Mouse (Mus musculus): ENCODE data around the gene Znrf3. TPM values are rescaled to one million over a fixed set of nuclear protein-coding genes. Genes with fewer than 3 reads are reported as not detected.

The Znrf3 gene
- polyA plus RNA-seq, 1 experiment from 2014 or later, result 7.7 TPM

DNA sequence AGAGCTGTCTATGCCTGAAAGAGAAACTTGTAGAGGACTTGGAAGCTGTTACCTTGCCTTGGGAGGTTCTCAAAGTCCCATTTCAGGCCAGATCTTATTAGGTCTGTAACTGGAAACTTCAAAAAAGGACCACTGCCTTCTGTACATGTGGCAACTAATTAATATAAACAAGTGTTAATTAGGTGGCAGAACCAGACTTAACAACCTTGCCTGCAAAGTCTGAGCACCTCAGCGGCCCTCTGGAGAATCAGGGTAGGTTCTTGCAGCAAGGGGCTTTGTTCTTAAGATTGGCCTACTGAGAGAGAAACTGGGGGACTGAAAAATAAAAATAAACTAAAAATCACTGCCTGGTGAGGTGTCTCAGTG lies 146.7 kb downstream of the Znrf3 start:
- H3K4me2 ChIP-seq (ENCODE audit: low read length), result no peak overlapping the region
- no peak for ATAC-seq
- WGBS, result 56% methylated on average over 1 of the region's 1 CpGs
- no peaks in the 10 kb centered on the region for H3K9me3 ChIP-seq (replicated peaks; ENCODE audit: control insufficient read depth, low read length, poor library complexity, severe bottlenecking)
- no peak overlapping the region for H3K4me3 ChIP-seq (ENCODE audit: low read depth, low read length)
- peaks cover 7% of the 10 kb centered on the region for H3K4me1 ChIP-seq (ENCODE audit: control insufficient read depth, insufficient read depth, low read length)
- no peaks in the 10 kb centered on the region for H3K27me3 ChIP-seq (ENCODE audit: control insufficient read depth, insufficient read depth, low read depth, low read length)
- no peak overlapping the region for H3K9ac ChIP-seq (ENCODE audit: low read depth, low read length)
- H3K36me3 ChIP-seq (ENCODE audit: control insufficient read depth, insufficient read depth, low read length), result no peaks in the 10 kb centered on the region
- H3K27ac ChIP-seq (ENCODE audit: low read length), result no peak overlapping the region

DNA sequence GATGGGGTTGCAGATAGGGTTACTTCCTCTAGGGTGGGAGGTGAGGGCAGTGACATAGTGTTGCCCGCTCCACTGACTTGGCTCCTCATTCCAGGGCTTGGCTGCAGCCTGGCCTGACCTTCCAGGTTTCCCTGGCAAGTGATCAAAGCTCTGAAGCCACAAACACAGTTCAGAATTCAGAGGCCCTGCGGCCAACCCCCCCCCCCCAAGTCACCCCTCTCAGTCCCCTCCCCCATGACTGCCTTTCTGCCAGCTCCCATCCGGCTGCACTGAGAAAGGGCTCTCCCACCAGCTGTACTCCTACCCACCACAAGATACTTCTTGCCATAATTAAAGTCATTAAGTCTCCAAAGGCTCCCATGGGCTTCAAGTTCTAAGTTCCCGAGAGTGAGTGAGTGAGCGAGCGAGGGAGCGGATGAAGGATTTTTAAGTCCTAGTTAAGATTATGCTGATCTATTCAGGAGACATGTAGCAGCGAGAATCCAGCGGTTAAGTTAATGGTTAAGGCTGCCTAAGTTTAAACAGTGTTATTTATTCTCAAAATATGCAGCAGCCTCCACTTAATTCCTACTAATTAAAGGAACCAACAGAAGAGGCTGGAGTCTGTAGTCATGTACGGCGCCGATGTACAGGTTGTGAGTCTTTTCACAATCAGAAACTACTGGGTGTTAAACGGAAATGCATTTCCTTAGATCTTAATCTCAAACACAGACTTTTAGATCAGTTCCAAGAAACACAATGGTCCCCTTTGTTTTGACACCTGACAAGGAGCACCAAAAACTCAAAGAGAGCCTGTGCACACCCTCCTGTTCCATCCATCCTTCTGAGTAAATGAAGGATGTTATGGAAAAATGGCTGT lies 147.3 kb downstream of the Znrf3 start:
- 24% methylated on average over 13 of the region's 13 CpGs for WGBS
- H3K4me2 ChIP-seq (ENCODE audit: low read length), result no peak overlapping the region
- ATAC-seq, result no peak

DNA sequence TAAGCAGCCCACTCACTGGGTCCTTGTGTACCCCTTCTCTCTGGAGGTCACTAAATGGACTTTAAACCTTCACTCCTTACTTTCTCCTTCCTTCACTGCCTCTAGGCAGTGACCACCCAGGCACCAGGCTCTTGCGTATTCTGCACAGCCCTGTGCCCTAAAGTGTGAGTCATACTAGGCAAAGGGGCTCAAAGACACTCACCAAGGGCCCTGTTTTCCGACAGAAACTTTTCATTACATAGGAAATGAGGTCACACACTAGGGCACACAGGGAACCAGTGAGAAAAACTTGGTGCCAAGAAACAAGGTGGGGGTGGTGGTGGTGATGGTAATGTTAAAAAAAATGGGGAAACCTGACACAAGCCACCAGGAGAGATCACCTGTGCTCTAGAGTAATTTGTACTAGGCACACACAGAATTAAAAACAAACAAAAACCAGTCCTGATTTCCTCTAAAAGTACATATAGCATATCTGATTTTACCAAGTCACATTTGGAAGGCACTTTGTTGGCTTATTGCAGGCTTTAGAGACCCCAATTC lies 148.0 kb downstream of the Znrf3 start:
- Histone ChIP-seq H3K27ac (ENCODE audit: low read length) (no peak overlapping the region), H3K9ac (ENCODE audit: low read depth, low read length) (no peak overlapping the region)

More for the DNA sequence above, 147.3 kb downstream of the Znrf3 start:
- Histone ChIP-seq H3K4me3 (ENCODE audit: low read depth, low read length) (no peak overlapping the region), H3K27me3 (ENCODE audit: control insufficient read depth, insufficient read depth, low read depth, low read length) (no peaks in the 10 kb centered on the region), H3K4me1 (ENCODE audit: control insufficient read depth, insufficient read depth, low read length) (peaks cover 7% of the 10 kb centered on the region), H3K36me3 (ENCODE audit: control insufficient read depth, insufficient read depth, low read length) (no peaks in the 10 kb centered on the region), H3K9me3 (replicated peaks; ENCODE audit: control insufficient read depth, low read length, poor library complexity, severe bottlenecking) (no peaks in the 10 kb centered on the region), H3K27ac (ENCODE audit: low read length) (no peak overlapping the region), H3K9ac (ENCODE audit: low read depth, low read length) (no peak overlapping the region)

DNA sequence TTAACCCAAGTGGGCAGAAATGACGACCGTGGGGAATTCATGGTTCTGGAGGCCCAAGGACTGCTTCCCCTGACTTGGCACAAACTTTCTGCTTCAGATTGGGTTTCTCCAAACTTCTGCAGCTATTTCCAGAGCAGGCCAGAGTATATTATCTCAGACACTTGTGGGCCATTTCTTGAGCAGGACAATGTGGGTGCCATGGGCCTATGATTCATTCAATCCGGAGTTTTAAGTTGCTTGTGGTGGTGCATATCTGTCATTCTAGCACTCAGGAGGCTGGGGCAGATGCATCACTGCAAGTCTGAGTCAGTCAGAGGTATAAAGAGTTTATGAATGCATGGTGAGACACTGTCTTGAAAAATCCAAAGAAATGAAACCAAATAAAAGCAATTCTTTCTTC lies 149.8 kb downstream of the Znrf3 start:
- Histone ChIP-seq H3K9ac (ENCODE audit: low read depth, low read length) (no peak overlapping the region), H3K4me3 (ENCODE audit: low read depth, low read length) (no peak overlapping the region), H3K4me2 (ENCODE audit: low read length) (no peak overlapping the region), H3K27me3 (ENCODE audit: control insufficient read depth, insufficient read depth, low read depth, low read length) (no peaks in the 10 kb centered on the region), H3K27ac (ENCODE audit: low read length) (no peak overlapping the region), H3K9me3 (replicated peaks; ENCODE audit: control insufficient read depth, low read length, poor library complexity, severe bottlenecking) (no peaks in the 10 kb centered on the region), H3K4me1 (ENCODE audit: control insufficient read depth, insufficient read depth, low read length) (peaks cover 7% of the 10 kb centered on the region), H3K36me3 (ENCODE audit: control insufficient read depth, insufficient read depth, low read length) (no peaks in the 10 kb centered on the region)
- no peak for ATAC-seq
- 90% methylated on average over 3 of the region's 3 CpGs for WGBS

More for the DNA sequence above, 148.0 kb downstream of the Znrf3 start:
- peaks cover 7% of the 10 kb centered on the region for H3K4me1 ChIP-seq (ENCODE audit: control insufficient read depth, insufficient read depth, low read length)
- H3K4me2 ChIP-seq (ENCODE audit: low read length), result no peak overlapping the region
- H3K9me3 ChIP-seq (replicated peaks; ENCODE audit: control insufficient read depth, low read length, poor library complexity, severe bottlenecking), result no peaks in the 10 kb centered on the region
- no peak overlapping the region for H3K4me3 ChIP-seq (ENCODE audit: low read depth, low read length)
- no peak for ATAC-seq
- H3K36me3 ChIP-seq (ENCODE audit: control insufficient read depth, insufficient read depth, low read length), result no peaks in the 10 kb centered on the region
- no peaks in the 10 kb centered on the region for H3K27me3 ChIP-seq (ENCODE audit: control insufficient read depth, insufficient read depth, low read depth, low read length)
- WGBS, result 69% methylated on average over 2 of the region's 2 CpGs

DNA sequence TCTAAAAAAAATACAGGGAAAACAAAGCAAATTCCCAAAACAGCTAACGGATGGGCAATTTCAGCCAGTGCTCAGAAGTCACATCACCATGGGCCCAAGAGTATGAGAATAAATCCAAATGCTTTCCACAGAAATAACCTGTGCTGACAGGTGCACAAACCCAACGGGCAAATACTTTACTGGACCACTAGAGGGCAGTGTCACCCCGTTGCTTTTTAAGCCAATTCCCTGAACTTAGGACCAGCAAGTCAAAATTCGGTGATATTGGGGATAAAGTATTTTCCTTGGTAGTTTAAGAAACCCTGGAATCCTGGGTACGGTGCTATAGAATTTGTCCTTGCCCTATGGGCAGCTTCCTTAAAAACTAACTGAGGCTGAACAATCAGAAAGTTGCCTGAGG lies 154.0 kb downstream of the Znrf3 start:
- WGBS, result 12% methylated on average over 5 of the region's 5 CpGs
- H3K27me3 ChIP-seq (ENCODE audit: control insufficient read depth, insufficient read depth, low read depth, low read length), result no peaks in the 10 kb centered on the region
- 0 out of 2 replicates have a peak, but pooled peaks have one; percentile 36 for ATAC-seq

DNA sequence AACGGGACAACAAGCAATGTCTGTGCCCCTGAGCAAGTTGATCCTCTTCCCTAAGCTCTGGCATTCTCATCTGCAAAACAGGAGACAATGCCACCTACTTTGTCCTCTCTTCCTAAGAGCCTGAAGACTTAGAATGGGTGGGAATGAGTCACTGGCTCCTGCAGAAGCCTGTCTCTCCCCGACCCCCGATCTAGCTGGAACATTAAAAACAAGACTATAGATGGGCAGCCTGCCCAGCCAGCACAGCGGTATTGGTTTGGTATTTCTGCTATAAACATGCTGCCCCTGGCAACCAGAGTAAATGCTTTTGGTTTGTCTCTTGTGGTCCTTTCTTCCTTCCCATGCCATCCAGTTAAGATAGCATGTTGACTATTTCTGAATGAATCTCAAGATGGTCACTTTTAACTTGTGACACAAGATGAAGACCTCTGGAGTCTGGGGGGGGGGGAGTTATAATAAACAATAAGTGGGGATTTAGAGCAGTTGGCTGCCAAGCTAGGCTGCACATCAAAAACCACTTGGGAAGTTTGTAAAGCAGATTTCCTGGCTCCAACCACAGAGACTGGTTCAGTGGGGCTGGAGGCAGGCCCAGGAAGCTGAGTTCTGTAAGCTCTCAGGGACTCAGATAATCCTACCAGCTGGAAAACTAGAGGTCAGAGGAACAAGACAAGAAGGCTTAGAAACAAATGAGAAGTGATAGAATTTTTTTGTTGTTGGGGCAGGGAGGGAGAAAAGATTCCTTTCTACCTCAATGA lies 154.6 kb downstream of the Znrf3 start:
- H3K4me1 ChIP-seq (ENCODE audit: control insufficient read depth, insufficient read depth, low read length), result no peaks in the 10 kb centered on the region
- no peak for ATAC-seq
- no peaks in the 10 kb centered on the region for H3K27me3 ChIP-seq (ENCODE audit: control insufficient read depth, insufficient read depth, low read depth, low read length)
- no peak overlapping the region for H3K4me3 ChIP-seq (ENCODE audit: low read depth, low read length)
- no peaks in the 10 kb centered on the region for H3K36me3 ChIP-seq (ENCODE audit: control insufficient read depth, insufficient read depth, low read length)
- no peaks in the 10 kb centered on the region for H3K9me3 ChIP-seq (replicated peaks; ENCODE audit: control insufficient read depth, low read length, poor library complexity, severe bottlenecking)
- H3K4me2 ChIP-seq (ENCODE audit: low read length), result no peak overlapping the region
- 0 out of 2 replicates have a peak overlapping the region, but pooled peaks have one; percentile 17 for H3K27ac ChIP-seq (ENCODE audit: low read length)
- 62% methylated on average over 4 of the region's 4 CpGs for WGBS
- H3K9ac ChIP-seq (ENCODE audit: low read depth, low read length), result no peak overlapping the region

More for the DNA sequence above, 154.0 kb downstream of the Znrf3 start:
- no peaks in the 10 kb centered on the region for H3K9me3 ChIP-seq (replicated peaks; ENCODE audit: control insufficient read depth, low read length, poor library complexity, severe bottlenecking)
- no peak overlapping the region for H3K4me3 ChIP-seq (ENCODE audit: low read depth, low read length)
- H3K27ac ChIP-seq (ENCODE audit: low read length), result no peak overlapping the region
- H3K9ac ChIP-seq (ENCODE audit: low read depth, low read length), result no peak overlapping the region
- no peaks in the 10 kb centered on the region for H3K4me1 ChIP-seq (ENCODE audit: control insufficient read depth, insufficient read depth, low read length)
- no peaks in the 10 kb centered on the region for H3K36me3 ChIP-seq (ENCODE audit: control insufficient read depth, insufficient read depth, low read length)
- no peak overlapping the region for H3K4me2 ChIP-seq (ENCODE audit: low read length)

DNA sequence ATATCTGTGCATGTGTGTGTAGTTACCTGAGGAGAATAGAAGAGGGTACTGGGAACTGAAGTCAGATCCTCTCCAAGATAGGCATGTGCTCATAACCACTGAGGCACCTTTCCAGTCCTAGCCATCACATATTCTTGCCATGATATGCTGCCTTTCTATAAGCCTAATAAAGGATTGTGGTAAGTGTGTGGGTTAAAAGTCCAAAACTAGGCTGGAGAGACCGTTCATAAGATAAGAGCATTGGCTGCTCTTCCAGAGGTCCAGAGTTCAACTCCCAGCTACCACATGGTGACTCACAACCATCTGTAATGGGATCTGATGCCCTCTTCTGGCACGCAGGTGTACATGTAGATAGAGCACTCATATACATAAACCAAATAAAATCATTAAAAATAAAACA lies 160.7 kb downstream of the Znrf3 start:
- H3K36me3 ChIP-seq (ENCODE audit: control insufficient read depth, insufficient read depth, low read length), result peaks cover 5% of the 10 kb centered on the region; the same call in 1 of the 2 replicates
- no peak for ATAC-seq
- H3K4me1 ChIP-seq (ENCODE audit: control insufficient read depth, insufficient read depth, low read length), result no peaks in the 10 kb centered on the region
- no peaks in the 10 kb centered on the region for H3K27me3 ChIP-seq (ENCODE audit: control insufficient read depth, insufficient read depth, low read depth, low read length)
- no peak overlapping the region for H3K4me3 ChIP-seq (ENCODE audit: low read depth, low read length)
- no peak overlapping the region for H3K4me2 ChIP-seq (ENCODE audit: low read length)
- WGBS, result 100% methylated on average over 2 of the region's 2 CpGs
- no peaks in the 10 kb centered on the region for H3K9me3 ChIP-seq (replicated peaks; ENCODE audit: control insufficient read depth, low read length, poor library complexity, severe bottlenecking)
- no peak overlapping the region for H3K9ac ChIP-seq (ENCODE audit: low read depth, low read length)
- H3K27ac ChIP-seq (ENCODE audit: low read length), result no peak overlapping the region

DNA sequence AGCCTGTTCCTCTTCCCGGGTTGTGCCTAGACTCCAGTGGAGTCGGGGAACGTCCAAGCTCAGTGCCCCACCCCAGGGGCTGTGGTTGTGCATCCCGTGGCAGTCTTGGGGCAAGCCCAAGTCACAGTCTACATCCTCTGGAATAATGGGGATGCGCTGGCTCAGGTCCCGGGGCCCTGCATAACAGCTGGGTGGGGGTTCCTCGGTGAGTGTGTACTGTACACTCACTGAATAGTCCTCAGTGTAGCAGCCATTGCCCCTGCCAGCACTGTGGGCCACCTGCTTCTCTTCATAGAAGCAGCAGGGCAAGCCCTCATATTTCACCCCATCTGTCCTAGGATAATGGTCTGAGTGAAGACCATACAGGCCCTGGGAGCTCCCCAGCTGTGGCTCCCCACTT lies 163.7 kb downstream of the Znrf3 start:
- no peak overlapping the region for H3K9ac ChIP-seq (ENCODE audit: low read depth, low read length)
- no peak overlapping the region for H3K4me2 ChIP-seq (ENCODE audit: low read length)
- H3K27me3 ChIP-seq (ENCODE audit: control insufficient read depth, insufficient read depth, low read depth, low read length), result no peaks in the 10 kb centered on the region
- H3K4me1 ChIP-seq (ENCODE audit: control insufficient read depth, insufficient read depth, low read length), result no peaks in the 10 kb centered on the region
- H3K36me3 ChIP-seq (ENCODE audit: control insufficient read depth, insufficient read depth, low read length), result peaks cover 5% of the 10 kb centered on the region; the same call in 1 of the 2 replicates
- no peak; the same call in 1 of the 2 replicates for ATAC-seq
- no peak overlapping the region for H3K27ac ChIP-seq (ENCODE audit: low read length)
- H3K4me3 ChIP-seq (ENCODE audit: low read depth, low read length), result no peak overlapping the region
- H3K9me3 ChIP-seq (replicated peaks; ENCODE audit: control insufficient read depth, low read length, poor library complexity, severe bottlenecking), result no peaks in the 10 kb centered on the region
- 91% methylated on average over 7 of the region's 7 CpGs for WGBS

DNA sequence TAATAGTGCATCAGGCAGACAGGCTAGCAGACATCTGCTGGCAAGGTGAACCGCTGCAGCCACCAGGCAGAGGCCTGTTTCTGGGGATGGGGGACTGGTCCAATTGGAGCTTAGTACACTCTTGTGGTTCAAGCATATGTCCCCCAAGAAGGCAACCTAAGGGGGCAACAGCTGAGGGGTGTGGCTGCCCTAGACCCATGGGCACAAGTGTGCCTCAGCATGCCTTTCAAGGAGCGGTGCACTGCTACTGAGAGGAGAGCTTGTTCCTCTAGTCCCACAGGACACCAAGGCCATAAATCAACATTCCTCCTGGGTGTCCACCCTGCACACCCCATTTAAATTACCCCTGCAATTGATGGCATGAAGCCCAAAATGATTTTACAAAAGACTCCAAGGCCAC lies 166.2 kb downstream of the Znrf3 start:
- Histone ChIP-seq H3K36me3 (ENCODE audit: control insufficient read depth, insufficient read depth, low read length) (peaks cover 5% of the 10 kb centered on the region; the same call in 1 of the 2 replicates), H3K9me3 (replicated peaks; ENCODE audit: control insufficient read depth, low read length, poor library complexity, severe bottlenecking) (no peaks in the 10 kb centered on the region), H3K4me3 (ENCODE audit: low read depth, low read length) (no peak overlapping the region), H3K27ac (ENCODE audit: low read length) (no peak overlapping the region), H3K27me3 (ENCODE audit: control insufficient read depth, insufficient read depth, low read depth, low read length) (no peaks in the 10 kb centered on the region), H3K4me1 (ENCODE audit: control insufficient read depth, insufficient read depth, low read length) (no peaks in the 10 kb centered on the region), H3K4me2 (ENCODE audit: low read length) (no peak overlapping the region), H3K9ac (ENCODE audit: low read depth, low read length) (no peak overlapping the region)
- ATAC-seq, result no peak
- 81% methylated on average over 2 of the region's 2 CpGs for WGBS

Data from midbrain, embryonic 16.5 days (tissue).